Mouse (Mus musculus) E14TG2a.4 (cell line): ENCODE measurements at regions not wholly inside any gene's neighbourhood (a gene's known extent, or its start where the extent isn't known, plus 50 kb on each side); places are given as distances from the start of the nearest gene placed in this dataset.

Experiments
- CTCF ChIP-seq: conservative IDR thresholded peaks from 2 replicates; pipeline ENCODE4 v1.5.1; 2014; ENCODE audit warnings: low read length
- NANOG ChIP-seq: IDR thresholded peaks from 2 replicates; pipeline ENCODE4 v1.6.1; 2014; ENCODE audit warnings: borderline replicate concordance, low read length, mixed read lengths
- POU5F1 ChIP-seq: IDR thresholded peaks from 2 replicates; pipeline ENCODE4 v1.6.1; 2014; ENCODE audit warnings: low read length, borderline replicate concordance

GRCm38 (mm10) chr4:24019178-24020104, 476.8 kb upstream of the Mms22l start:
- no peak for TF ChIP-seq CTCF
- no peak for TF ChIP-seq NANOG
- no peak for TF ChIP-seq POU5F1
